Mouse (Mus musculus) embryonic facial prominence, embryonic 10.5 days (tissue): Measurements from ENCODE around the gene Pcx. TPM values are rescaled to one million over a fixed set of nuclear protein-coding genes. Genes with fewer than 3 reads are reported as not detected.

ENCODE experiments used
- DNase-seq: peaks from one replicate; pipeline ENCODE4 v3.0.0-alpha.2; 2017; ENCODE audit warnings: low spot score
- H3K27ac ChIP-seq: fragments of 300-500 bp; sonication (generic); replicated peaks from 2 replicates; pipeline ENCODE4 v1.5.1; 2016; ENCODE audit warnings: mild to moderate bottlenecking
- H3K27me3 ChIP-seq: fragments of 300-500 bp; sonication (generic); replicated peaks from 2 replicates; pipeline ENCODE4 v1.6.1; 2016; ENCODE audit warnings: low read depth, mild to moderate bottlenecking; ENCODE audit not compliant: poor library complexity, severe bottlenecking
- H3K36me3 ChIP-seq: fragments of 300-500 bp; sonication (generic); replicated peaks from 2 replicates; pipeline ENCODE4 v1.6.1; 2016; ENCODE audit warnings: mild to moderate bottlenecking, moderate library complexity
- H3K4me1 ChIP-seq: fragments of 300-500 bp; sonication (generic); 2 replicates; pipeline ENCODE4 v1.6.1; 2016
- H3K4me3 ChIP-seq: fragments of 300-500 bp; sonication (generic); 2 replicates; pipeline ENCODE4 v1.5.1; 2016; ENCODE audit warnings: mild to moderate bottlenecking, moderate library complexity
- H3K9me3 ChIP-seq: fragments of 300-500 bp; sonication (generic); 2 replicates; pipeline ENCODE4 v1.6.1; 2016; ENCODE audit warnings: mild to moderate bottlenecking
- WGBS: fragments of 180-500 bp; shearing (Covaris S2); methylation state at CpG from one replicate; pipeline ENCODE4 v1.1.7; 2016; 5-methylcytosine and 5-hydroxymethylcytosine counted together
- polyA plus RNA-seq: library from polyadenylated mRNA; unstranded; fragments of >200 nt; fragmentation: Nextera tagmentation; extraction: Ambion mirVana; gene quantifications from 2 replicates; pipeline ENCODE4 v1.2.1, GENCODE M21; 2016

Gene Pcx
- polyA plus RNA-seq, 1 experiment from 2014 or later = 26.8 TPM

- H3K4me1 ChIP-seq = peaks cover 26% of the 10 kb centered on the region
- DNase-seq = no peak
- 80% methylated on average over 5 of the region's 5 CpGs for WGBS
- no peak overlapping the region for H3K4me3 ChIP-seq
- no peaks in the 10 kb centered on the region for H3K27me3 ChIP-seq
- no peak overlapping the region for H3K27ac ChIP-seq
- no peaks in the 10 kb centered on the region for H3K36me3 ChIP-seq
- no peaks in the 10 kb centered on the region for H3K9me3 ChIP-seq
Measured at GRCm38 (mm10) chr19:4560205-4560604, 49.9 kb downstream of the Pcx start.

DNA sequence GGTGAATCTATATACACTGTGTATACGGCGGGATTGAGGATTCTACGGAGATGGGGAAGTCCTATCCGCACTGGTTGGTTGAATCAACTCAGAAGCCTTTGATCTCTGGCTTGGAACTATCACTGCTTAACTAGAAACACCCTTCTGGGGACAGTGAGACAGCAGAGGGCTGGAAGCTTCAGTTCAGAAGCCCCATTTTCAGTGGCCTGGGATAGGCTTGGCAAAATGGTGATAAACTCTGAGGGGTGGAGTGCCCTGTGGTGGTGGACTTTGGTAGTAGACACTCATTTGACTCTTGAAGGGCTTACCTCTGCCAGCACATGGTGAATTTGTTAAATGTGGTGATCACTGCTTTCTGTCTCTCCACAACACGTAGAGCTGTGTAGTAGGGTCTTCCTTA lies 55.4 kb downstream of the Pcx start:
- Histone ChIP-seq H3K27ac (no peak overlapping the region), H3K27me3 (no peaks in the 10 kb centered on the region), H3K4me3 (no peak overlapping the region), H3K4me1 (0 out of 2 replicates have a peak, but pooled peaks cover 4% of the 10 kb centered on the region), H3K9me3 (no peaks in the 10 kb centered on the region), H3K36me3 (no peaks in the 10 kb centered on the region)
- WGBS = 89% methylated on average over 5 of the region's 5 CpGs
- DNase-seq = no peak

- H3K4me3 ChIP-seq = no peak overlapping the region
- no peak overlapping the region for H3K27ac ChIP-seq
- no peaks in the 10 kb centered on the region for H3K27me3 ChIP-seq
- WGBS = 77% methylated on average over 2 of the region's 2 CpGs
- 0 out of 2 replicates have a peak, but pooled peaks cover 4% of the 10 kb centered on the region for H3K4me1 ChIP-seq
- no peaks in the 10 kb centered on the region for H3K9me3 ChIP-seq
- H3K36me3 ChIP-seq = no peaks in the 10 kb centered on the region
- no peak for DNase-seq
Measured at GRCm38 (mm10) chr19:4566880-4567279, 56.6 kb downstream of the Pcx start.

DNA sequence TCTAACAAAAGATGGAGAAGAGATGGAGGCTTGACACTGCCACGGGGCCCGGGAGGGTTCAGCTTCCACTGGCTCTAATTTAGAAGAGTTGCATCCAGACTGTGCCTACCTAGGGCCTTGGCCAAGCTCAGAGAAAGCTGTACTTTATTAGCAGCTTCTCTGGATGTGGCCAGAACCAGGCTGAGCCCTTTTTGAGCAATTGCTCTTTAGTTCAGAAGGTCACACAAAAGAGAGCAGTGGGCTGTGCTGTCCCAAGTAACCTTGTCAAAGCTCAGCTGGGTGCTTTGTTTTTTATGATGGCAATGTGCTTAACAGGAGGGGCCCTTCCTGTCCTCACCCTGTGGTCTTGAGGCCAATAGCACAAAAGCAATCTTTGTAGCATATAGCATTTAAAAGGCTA lies 57.4 kb downstream of the Pcx start:
- Histone ChIP-seq H3K9me3 (no peaks in the 10 kb centered on the region), H3K27me3 (no peaks in the 10 kb centered on the region), H3K36me3 (no peaks in the 10 kb centered on the region), H3K4me1 (0 out of 2 replicates have a peak, but pooled peaks cover 4% of the 10 kb centered on the region), H3K27ac (no peak overlapping the region), H3K4me3 (no peak overlapping the region)
- WGBS = 77% methylated on average over 2 of the region's 2 CpGs
- no peak for DNase-seq

- DNase-seq = no peak
- Histone ChIP-seq H3K36me3 (no peaks in the 10 kb centered on the region), H3K9me3 (no peaks in the 10 kb centered on the region), H3K27me3 (no peaks in the 10 kb centered on the region), H3K27ac (no peak overlapping the region), H3K4me3 (no peak overlapping the region), H3K4me1 (0 out of 2 replicates have a peak, but pooled peaks cover 4% of the 10 kb centered on the region)
- WGBS = 82% methylated on average over 4 of the region's 4 CpGs
Measured at GRCm38 (mm10) chr19:4568832-4569231, 58.6 kb downstream of the Pcx start.

GRCm38 (mm10) chr19:4569356-4570236 lies 59.3 kb downstream of the Pcx start:
- H3K27ac ChIP-seq = no peak overlapping the region
- no peak for DNase-seq
- H3K36me3 ChIP-seq = no peaks in the 10 kb centered on the region
- 86% methylated on average over 17 of the region's 17 CpGs for WGBS
- no peaks in the 10 kb centered on the region for H3K9me3 ChIP-seq
- H3K4me3 ChIP-seq = no peak overlapping the region
- H3K4me1 ChIP-seq = 0 out of 2 replicates have a peak, but pooled peaks cover 4% of the 10 kb centered on the region
- H3K27me3 ChIP-seq = no peaks in the 10 kb centered on the region

DNA sequence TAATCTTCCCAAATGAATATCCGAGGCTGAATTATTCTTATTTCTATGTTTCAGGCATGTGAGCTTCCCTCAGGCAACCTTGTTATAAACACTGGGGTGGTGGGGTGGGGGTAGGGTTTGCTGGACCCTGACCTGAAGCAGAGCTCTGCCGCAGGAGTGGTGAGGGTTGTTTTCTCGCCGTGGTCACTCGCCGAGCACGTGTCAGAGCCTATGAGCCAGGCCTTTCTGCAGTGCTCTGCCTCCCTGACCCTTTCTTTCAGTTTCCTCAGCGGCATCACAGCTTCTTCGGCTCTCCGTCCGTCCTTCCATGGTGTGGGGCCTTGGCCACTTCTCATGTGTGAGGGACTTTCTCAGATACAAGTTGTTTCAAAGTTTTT lies 60.0 kb downstream of the Pcx start:
- Histone ChIP-seq H3K4me3 (no peak overlapping the region), H3K9me3 (no peaks in the 10 kb centered on the region), H3K36me3 (no peaks in the 10 kb centered on the region), H3K4me1 (0 out of 2 replicates have a peak, but pooled peaks cover 4% of the 10 kb centered on the region), H3K27ac (no peak overlapping the region), H3K27me3 (no peaks in the 10 kb centered on the region)
- no peak for DNase-seq
- WGBS = 84% methylated on average over 11 of the region's 11 CpGs

DNA sequence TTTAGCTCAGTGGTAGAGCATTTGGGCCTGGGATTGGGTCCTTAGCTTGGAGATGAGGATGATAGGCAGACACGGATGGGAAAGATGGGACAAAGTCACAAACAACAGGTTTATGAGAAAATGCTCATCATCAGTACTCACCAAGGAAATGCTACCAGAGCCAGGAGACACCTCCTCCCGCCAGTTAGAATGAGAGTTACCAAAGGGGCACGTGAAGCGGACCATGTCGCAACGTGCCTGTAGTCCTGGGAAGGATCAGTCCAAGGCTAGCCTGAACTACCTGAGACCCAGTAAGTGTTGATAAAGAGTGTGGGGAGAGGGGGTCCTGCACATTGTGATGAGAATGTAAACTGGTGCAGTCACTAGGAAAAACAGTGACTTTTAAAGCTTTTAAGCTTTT lies 60.5 kb downstream of the Pcx start:
- Histone ChIP-seq H3K36me3 (no peaks in the 10 kb centered on the region), H3K4me1 (0 out of 2 replicates have a peak, but pooled peaks cover 4% of the 10 kb centered on the region), H3K27ac (no peak overlapping the region), H3K9me3 (no peaks in the 10 kb centered on the region), H3K4me3 (no peak overlapping the region), H3K27me3 (no peaks in the 10 kb centered on the region)
- whole genome bisulfite sequencing = 89% methylated on average over 6 of the region's 6 CpGs
- no peak for DNase-seq

- 86% methylated on average over 1 of the region's 1 CpGs for WGBS
Measured at GRCm38 (mm10) chr19:4571658-4572057, 61.4 kb downstream of the Pcx start.

GRCm38 (mm10) chr19:4572061-4572460 lies 61.8 kb downstream of the Pcx start:
- 72% methylated on average over 4 of the region's 4 CpGs for WGBS
- H3K36me3 ChIP-seq = no peaks in the 10 kb centered on the region
- DNase-seq = no peak
- H3K27ac ChIP-seq = no peak overlapping the region
- 0 out of 2 replicates have a peak, but pooled peaks cover 4% of the 10 kb centered on the region for H3K4me1 ChIP-seq
- no peak overlapping the region for H3K4me3 ChIP-seq
- H3K9me3 ChIP-seq = no peaks in the 10 kb centered on the region
- no peaks in the 10 kb centered on the region for H3K27me3 ChIP-seq

More at GRCm38 (mm10) chr19:4571658-4572057, 61.4 kb downstream of the Pcx start:
- no peak for DNase-seq
- Histone ChIP-seq H3K36me3 (no peaks in the 10 kb centered on the region), H3K27ac (no peak overlapping the region), H3K27me3 (no peaks in the 10 kb centered on the region), H3K9me3 (no peaks in the 10 kb centered on the region), H3K4me1 (0 out of 2 replicates have a peak, but pooled peaks cover 4% of the 10 kb centered on the region), H3K4me3 (no peak overlapping the region)

DNA sequence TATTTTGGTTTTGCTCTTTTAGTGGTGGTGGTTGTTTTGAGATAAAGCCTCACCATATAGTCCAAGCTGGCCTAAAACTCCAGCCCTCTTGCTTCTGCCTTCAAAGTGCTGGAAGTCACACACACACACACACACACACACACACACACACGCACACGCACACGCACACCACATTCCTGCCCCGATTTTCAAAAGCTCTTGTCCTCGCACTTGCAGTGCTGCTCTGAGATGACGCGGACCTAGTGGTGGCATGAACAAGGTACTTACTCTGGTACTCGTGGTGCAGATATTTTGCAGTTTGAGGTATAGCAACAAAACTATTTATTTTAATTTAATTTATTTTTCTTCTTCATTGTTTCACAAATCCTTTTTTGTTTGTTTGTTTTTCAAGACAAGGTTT lies 62.2 kb downstream of the Pcx start:
- WGBS = 89% methylated on average over 8 of the region's 8 CpGs
- Histone ChIP-seq H3K27ac (no peak overlapping the region), H3K4me3 (no peak overlapping the region), H3K9me3 (no peaks in the 10 kb centered on the region), H3K4me1 (0 out of 2 replicates have a peak, but pooled peaks cover 4% of the 10 kb centered on the region), H3K36me3 (no peaks in the 10 kb centered on the region), H3K27me3 (no peaks in the 10 kb centered on the region)
- no peak for DNase-seq

- H3K9me3 ChIP-seq = no peaks in the 10 kb centered on the region
- no peaks in the 10 kb centered on the region for H3K27me3 ChIP-seq
- H3K27ac ChIP-seq = no peak overlapping the region
- H3K36me3 ChIP-seq = no peaks in the 10 kb centered on the region
- no peak for DNase-seq
- WGBS = 89% methylated on average over 1 of the region's 1 CpGs
- no peaks in the 10 kb centered on the region for H3K4me1 ChIP-seq
- H3K4me3 ChIP-seq = no peak overlapping the region
Measured at GRCm38 (mm10) chr19:4573241-4573640, 63.0 kb downstream of the Pcx start.

DNA sequence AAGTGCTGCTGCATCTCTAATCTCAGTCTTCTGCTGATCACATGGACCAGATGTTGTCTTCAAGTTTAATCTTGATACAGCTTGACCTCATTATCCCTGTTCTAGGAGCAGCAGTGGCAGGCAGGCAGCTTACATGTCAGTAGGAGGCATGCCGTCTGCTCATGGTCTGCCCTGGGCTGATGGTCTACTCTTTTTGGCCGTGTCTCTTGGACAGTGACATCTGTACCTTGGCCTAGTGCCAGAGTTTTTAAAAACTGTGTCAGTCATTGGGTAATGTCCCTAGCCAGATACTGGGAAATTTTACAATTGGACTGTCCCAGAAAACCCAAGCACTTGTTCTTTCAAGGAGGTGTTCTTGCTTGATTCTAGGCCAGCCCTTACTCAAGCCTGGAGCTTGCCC lies 68.5 kb downstream of the Pcx start:
- H3K36me3 ChIP-seq = no peaks in the 10 kb centered on the region
- no peak overlapping the region for H3K27ac ChIP-seq
- WGBS = 66% methylated on average over 2 of the region's 2 CpGs
- no peak overlapping the region for H3K4me3 ChIP-seq
- H3K27me3 ChIP-seq = no peaks in the 10 kb centered on the region
- no peaks in the 10 kb centered on the region for H3K4me1 ChIP-seq
- no peaks in the 10 kb centered on the region for H3K9me3 ChIP-seq
- DNase-seq = no peak
